Mouse (Mus musculus) Muller cell, postnatal 12 days (primary cell): ENCODE results near the gene Qrich2.

Experiments
- DNase-seq: peaks from one replicate; pipeline ENCODE4 v3.0.0-alpha.2; 2015; ENCODE audit errors: inconsistent ontology term

Gene Qrich2

DNA sequence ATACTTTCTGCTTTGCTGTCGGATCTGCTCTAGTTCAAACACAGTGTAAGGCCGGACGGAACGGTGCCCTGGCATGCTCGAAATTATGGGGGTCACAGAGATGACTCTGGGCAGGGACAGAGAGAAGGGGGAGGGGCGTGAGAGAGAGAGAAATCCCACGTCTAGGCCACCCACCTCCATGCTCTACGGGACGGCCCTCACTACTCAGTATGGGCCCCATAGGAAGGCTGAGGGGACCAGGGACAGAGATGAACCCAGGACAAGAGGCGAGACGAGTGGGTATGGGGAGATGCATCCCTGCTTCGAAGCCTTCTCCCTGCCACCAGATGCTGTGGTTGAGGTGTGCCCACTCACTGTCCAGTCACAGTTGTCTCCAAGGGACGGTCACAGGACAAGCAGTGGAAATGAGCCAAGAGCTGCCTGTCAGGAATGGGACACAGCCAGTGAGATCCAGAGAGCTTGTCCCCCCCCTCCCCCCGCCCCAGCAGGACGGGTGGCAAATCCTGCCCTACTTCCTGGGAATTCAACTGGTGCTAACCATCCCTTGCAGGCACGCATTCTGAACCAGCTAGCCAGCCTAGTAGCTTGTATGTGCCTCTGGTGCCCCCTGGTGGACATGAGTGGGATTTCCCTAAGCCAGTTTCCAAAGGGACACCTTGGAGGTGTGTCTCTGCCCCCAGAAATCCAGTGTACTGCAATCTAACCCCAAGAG is 20.3 kb downstream of the Qrich2 start:
- DNase-seq, result peak; percentile 96

DNA sequence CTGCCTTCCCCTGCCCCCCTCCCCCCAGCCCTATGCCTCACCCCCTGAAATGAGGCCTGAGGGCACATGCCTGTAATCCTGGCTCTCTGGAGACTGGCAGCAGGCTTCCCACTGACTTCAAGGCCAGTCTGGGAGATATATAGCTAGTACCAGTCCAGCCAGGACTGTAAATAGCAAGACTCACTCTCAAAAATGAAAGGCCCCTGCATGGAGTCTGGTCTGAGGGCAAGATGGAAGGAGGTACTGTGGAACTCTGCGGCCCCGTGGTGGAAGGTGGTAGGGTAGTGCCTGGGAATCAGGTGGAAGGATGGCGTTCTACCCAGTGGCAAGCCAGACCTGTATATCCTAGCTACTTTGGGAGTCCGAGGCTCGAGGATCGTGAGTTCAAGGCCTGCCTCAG is 22.1 kb downstream of the Qrich2 start:
- no peak for DNase-seq

DNA sequence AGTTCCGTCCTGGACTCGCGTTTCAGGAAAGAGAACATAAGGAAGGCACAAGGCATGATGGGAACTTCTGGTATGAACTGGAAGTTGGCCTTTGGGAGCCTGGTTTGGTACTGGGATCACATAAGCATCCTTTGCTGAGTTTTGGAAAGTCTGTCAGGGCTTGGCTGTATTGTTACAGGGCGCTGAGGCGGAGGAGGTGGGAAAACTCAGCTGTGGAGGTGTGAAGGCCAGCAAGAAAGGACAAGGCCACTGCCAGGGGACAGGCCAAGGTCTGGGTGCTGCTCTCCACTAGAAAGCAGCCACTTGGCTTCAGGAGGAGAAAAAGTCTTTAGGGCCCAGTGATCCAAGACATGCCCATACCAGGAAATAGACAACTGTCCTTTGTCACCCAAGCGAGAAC is 22.7 kb downstream of the Qrich2 start:
- no peak for DNase-seq

DNA sequence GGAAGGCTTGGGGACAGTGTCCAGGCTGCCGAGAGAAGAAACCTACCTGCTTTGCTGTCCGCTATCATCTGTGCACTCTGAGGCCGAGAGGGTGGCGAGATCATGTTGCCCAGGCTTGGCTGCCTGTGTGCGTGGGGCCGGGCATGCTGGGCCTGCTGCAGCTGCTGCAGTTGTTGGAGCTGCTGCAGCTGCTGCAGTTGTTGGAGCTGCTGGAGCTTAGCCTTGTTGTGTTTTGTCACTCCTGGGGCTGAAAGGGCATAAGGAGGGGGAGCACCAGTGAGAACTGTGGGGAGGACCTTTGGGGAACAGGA is 23.2 kb downstream of the Qrich2 start:
- DNase-seq, result no peak

DNA sequence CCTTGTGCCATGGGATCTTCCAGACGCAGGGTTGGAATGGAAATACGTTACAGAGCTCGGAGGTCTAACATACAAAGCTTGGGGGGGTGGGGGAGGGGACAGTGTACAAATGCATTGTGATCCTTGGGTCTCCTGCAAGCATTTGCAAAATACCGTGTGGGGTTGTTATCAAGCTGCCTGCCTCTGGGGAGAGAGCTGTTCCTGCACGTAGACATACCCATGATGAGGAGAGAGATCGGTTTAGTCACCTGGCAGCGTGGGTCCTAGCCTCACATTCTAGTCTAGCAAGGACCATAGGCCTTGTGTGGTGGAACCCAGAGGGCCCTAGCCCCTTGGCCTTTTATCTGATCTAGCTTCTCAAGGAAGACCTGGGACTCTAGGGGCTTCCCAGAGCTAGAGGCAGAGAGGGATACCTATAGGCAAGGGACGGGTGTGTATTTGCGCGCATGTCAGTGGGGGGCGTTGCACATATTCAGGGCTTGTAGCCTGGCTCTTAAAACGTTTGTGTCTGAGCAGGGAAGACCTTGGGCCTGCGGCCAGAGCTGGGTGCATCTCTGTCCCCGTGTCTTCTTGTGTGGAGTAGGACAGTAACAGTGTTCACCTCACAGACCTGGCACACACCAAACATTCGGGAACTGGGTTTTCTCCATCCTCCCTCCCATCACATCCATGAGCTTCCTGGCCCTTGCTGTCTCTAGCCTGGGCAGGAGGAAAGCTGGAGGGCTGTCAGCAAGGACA is 23.7 kb downstream of the Qrich2 start:
- DNase-seq, result no peak

DNA sequence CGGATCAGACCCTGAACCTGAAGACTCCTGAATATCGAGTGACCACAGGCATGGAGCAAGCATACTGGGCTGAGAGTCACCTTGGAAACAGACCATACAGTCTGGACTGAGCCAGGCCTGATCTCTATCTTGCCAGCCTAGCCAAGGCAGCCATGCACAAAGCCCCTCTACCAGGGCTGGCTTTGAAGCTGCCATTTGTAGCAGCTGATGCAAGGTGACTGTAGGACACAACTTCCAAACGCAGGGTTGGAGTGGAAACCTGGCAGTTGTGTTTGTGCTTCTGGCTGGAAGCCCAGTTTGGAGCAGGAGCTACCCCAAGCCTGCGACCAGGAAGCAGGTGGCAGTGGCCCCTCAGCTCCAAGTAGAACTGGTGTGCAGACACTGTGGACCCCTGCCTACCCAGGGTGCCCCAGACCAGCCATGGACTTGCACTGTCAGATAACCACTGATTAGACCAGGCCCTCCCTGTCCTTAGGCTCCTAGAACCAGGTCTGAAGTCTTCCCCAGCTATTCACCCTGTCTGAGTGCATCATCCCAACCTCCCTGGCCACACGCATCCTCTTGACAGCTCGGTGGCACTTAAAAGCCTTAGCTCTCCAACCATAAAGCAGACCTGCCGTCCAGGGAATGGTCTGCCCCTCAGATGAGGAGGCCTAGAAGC is 25.5 kb downstream of the Qrich2 start:
- DNase-seq, result no peak

DNA sequence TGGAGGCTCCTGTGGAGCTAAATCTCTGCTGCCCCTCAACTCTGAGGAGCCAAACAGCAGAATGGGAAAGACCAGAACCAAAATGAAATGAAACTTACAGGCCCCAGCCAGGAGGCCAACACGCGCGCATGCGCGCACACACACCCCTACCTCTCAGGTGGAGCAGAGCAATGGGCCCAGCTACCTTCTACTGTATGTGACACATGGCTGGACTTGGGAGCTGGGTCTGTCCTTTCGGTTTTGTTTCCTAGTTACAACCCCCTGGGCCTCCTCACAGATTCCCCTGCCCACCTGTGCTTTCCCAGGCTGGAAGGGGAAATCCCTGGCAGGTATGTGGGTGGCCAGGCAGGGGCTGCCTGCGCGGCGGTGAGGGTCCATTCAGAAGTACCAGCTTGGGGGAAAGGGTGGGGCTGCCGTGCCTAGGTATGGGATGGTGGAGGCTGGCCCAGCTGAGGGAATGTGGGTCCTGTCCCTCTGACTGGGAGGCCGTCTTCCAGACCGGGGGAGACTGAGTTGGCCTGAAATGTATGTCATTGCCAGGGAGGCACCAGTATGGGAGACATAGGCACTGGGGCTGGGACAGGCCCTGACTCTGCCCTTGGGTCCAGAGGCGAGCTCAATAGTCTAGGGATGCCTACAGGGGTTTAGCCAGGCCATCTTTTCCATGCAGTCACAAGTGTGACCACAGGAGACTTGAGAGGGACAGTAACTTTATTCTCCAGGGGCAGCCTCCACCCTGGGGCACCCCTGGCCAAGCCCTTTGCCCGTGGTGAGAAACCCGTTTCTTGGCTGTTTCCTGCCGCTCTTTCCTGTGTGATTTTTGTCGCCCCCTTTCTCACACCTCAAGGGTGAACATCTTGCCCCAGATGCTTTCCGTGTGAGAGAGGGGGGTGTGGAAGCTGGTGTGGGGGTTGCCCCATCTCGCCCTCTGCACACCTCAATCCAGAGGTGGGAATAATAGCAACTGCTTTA is 26.5 kb downstream of the Qrich2 start:
- DNase-seq, result no peak

DNA sequence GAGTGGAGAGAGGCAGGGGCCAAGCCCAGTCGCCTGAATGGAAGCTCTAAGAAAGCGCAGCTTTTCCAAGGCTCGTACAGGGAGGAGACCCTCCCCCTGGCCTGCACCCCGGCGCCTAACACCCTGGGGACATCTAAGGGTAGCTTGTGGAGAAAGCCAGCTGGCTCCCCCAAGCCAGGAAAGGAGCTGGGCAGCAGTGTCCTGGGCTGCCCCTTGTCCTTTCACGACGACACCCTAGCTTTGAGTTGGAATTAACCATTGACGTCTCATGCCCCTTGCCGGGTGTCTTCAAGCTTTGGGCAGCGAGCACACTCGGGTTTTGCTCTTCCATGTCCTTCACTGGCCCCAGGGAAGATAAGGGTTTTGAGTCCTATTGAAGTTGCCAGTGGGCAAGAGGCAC is 28.5 kb downstream of the Qrich2 start:
- DNase-seq, result no peak

DNA sequence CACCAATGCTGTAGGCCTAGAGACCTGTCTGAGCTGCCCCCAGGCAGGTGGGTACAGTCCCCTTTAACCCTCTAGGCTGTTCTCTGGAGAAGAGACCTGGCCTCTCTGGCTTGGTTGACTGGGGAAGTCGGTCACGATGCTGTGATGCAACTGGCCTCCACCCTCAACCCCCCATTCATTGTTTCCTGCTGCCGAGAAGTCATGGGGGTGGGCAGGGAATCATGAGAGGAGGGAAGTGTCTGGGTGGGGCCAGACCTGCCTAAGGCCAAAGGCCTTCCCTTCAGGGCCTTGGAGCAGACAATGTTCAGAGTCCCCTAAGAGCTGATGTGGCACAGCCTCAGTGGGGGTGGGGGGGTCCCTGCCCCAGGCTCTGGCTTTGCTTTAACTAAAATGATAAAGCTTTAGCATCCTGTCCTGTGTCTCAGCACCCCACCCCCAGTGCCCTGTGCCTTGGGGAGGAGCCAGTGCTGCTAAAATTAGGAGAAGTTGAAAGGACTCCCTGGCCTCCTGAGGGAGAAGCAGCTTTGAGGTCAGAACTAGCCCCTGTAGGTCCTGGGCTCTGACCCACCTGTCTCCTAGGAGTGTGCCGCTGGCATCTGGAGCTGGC is 29.2 kb downstream of the Qrich2 start:
- no peak for DNase-seq

DNA sequence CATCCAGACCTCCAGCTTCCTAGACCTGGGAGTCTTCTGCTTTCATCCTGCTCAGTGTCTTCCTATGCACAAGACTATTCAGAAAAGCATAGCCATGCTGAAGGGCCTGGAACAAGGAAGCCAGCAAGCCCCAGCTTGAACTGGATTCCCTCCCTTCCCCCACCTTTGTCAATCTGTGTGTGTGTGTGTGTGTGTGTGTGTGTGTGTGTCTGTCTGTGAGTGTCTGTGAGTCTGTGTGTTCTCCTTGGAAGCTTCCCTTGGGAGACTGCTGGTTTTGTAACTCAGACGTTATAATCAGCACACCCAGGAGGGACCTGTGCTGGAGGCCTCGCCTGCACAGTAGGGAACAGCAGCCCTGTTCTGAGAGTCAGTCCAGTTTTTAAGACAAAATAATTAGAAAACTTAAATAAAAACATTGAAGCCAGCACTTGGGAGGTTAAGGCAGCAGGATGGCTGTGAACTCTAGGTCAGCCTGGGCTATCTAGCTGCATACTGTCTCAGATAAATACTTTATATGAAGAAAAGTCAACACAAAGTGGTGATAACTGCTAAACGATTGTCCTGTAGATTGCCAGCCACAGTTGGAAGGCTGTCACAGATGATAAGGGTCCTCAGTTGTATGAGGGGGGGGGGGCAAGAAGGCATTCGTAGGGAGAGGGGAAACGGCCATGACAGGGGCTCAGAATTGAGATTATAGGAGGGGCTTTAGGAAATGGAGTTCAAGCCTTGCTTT is 29.9 kb downstream of the Qrich2 start:
- DNase-seq, result no peak

DNA sequence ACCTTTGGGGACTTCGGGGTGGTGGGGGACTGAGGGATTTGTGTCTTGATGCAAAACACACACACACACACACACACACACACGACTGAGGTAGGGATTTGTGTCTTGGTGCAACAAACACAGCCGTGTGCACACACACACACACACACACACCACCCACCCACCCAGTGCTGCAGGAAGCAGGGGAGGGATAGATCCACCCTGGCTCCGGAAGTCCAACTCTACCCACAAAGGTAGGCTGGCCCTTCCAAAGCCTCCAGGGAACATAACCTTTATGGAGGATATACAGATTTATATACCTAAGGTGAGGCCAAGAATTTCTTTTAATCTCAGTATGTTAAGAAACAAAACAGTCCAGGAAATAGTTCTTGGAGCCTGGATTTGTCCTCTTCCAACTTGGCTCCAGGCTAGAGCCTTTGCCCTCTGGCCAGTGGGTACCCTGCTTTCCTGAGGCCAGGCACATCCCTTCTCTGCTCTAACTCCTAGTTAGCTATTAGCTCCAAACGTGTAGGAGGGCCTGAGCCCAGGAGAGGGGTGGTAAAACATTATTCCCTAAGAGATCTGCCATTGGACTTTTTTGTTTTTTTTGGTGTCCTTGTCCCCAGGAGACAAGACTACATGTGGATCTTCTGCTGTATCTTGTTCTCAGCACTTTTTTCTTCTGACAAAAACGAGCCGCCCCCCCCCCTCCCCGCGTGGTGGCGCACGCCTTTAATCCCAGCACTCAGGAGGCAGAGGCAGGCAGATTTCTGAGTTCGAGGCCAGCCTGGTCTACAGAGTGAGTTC is 30.9 kb downstream of the Qrich2 start:
- no peak for DNase-seq

DNA sequence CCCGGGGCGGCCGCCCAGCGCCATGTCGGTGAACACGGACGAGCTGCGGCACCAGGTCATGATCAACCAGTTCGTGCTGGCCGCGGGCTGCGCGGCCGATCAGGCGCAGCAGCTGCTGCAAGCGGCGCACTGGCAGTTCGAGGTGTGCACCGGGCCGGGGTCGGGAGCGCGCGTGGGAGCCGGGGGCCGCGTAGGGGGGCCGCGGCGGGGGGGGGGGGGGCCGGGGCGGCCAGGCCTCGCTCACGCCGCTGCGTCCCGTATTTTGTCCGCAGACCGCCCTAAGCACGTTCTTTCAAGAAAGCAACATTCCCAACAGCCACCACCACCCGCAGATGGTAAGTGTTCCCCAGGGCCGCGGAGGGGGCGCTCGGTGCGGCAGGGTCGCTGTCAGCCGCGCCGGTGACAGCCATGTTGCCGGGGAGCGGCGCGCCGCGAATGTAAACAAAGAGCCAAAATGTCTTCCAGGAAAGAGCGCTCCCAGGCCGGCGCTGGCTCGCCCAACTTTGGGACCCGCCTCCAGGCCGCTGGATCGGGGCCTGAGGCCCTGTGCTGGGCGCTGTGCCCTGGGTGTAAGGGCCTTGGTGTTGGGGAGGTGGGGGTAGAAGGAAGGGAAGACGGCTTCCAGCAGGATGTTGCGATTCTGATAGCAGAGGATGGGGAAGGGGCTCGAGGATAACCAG is 31.6 kb downstream of the Qrich2 start:
- peak; percentile 68 for DNase-seq

DNA sequence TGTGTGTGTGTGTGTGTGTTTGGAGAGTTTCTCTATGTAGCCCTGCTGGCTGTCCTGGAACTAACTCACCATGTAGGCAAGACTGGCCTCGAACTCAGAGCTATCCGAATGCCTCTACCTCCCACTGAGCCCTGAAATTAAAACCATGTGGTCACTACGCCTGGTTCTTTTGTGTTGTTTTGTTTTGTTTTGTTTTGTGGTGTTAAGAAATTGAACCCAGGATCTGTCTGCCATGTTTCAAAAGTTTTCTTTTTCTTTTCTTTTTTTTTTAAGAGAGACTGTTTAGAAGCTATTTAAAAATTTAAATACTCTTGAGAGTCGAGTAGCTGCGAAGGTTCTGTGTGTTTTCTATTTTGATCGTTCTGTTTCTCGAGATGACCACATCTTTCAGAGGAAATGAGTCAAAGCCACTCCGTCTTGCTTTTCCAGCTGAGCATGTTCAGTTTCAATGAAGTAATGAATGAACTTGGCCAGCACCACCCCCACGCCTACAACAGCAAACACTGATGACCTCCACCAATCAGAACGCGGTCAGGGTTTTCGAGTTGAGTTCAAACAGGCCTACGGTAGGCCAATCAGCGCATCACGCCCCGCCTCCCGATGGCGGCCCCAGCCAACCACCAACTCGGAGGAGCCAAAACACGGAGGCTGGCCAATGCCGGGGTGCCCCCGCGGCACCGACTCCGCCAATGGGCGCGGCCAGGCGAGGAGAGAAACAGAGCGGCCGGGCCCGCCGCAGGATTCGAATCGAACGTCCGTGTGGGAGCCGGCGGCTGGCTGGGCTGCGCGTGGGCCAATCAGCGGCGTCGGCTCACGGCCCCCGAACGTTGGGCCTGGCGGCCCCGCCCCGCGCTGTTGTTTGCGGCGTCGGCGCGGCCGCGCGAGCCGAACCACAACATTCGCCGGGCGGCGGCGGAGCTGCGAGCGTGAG is 32.4 kb downstream of the Qrich2 start, which contains the start of gene Ubald2:
Gene Ubald2 (plus strand): TSS at position 739 of the 931 bp plus-strand sequence.
- peak; percentile 100 for DNase-seq

DNA sequence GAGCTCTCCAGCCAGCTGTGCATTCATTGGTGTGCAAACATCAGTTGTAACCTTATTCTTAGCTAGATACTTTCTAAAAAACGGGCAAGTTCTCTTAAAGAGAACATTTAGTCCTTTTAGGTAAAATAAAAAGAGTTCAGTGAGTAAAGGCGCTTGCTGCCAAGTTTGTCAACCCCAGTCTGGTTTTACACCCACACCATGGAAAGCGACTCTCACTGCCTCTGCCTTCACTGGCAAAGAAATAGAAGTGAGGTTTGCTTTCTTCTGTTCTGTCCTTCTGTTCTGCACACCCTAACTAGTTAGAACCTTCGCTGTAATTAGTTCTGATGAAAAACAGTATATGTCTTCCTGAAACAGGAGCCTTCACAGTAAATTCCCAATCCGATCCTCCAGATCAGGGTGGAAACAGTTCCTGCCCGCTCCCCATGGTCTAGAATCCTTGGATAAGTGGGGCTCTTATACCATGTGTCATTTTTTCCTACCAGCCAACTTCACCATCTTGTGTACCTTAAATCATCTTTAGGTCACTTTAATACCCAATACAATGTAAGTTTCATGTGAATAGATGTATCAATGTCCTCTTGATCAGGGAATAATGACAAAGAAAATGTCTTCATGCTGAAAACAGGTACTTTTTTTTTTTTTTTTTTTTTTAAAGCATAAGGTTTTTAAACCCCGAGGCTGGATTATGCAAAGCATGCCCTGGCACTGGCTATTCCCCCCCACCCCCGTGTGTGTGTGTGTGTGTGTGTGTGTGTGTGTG is 33.3 kb downstream of the Qrich2 start:
- DNase-seq, result no peak

DNA sequence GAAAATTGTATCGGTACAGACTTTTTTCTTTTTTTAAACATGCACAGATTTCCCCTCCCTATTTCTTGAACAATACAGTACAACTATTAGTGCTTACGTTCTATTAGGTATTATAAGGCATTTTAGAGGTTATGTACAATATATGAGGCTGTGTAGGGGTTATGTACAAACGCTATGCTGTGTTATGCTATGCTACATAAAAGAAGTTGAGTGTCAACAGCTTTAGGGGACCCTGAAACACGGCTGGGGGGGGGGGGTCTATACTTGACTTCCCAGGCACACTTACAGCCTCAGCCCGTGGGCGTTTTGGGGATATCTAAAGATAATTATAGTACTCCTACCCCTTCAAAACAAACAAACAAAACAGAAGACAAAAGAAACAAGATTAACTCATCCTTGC is 33.9 kb downstream of the Qrich2 start:
- no peak for DNase-seq

DNA sequence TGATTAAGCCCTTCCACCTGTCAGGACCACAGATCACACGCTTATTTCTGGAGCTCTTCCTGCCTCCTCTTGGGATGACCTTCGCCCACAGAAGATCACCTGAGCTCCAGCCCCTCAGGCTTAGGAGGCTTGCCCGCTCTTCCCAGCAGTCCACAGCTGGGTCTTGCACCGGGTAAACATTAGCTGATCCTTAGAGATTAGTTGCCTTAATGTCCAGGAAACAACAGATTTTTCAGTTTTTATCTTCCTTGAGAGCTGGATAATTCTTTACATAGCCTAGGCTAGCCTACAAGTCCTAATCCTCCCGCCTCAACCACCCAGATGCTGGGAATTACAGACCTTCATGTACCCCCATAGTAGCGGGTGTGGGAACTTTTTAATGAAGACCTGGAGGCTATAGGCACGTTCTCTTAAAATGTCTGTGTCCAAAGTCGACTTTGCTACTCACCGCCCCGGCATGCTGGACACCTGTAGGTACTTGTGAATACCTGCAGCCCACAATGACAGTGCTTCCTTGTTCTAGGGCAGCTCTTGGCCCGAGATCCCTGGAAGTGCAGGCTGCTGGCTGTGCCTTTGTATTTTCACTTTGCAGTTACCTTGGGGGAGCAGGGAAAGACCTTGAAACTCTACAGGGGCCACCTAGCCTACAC is 34.5 kb downstream of the Qrich2 start:
- DNase-seq, result no peak
